Mouse (Mus musculus) layer of hippocampus, adult 11-12 months (tissue): ENCODE data around the gene Slc27a3.
"Not testable (repeated sequence)": the region's sequence is repeated elsewhere in the genome, so short reads cannot be mapped to it uniquely, and the experiment has no call there.

ENCODE experiments used
- DNase-seq: peaks from one replicate; pipeline ENCODE4 v3.0.0; 2022; ENCODE audit warnings: low spot score

The Slc27a3 gene

DNA sequence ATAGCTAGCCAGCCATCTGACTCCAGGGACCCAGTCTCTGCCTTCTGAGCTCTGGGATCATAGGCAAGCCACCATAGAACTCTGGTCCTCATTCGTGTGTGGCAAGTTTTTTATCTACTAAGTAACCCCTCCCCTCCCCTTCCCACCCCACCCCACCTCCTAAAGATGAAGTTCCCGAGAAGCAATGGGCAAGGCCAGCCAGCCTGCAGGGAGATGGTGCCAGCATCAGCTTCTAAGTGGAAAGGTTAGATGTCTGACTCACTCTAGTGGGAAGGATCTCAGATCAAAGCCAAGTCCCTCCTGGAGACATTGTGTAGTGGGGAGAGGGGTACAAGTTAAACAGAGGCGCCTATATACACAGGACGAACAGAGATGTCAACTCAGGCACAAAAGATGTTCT, 1.3 kb upstream of the Slc27a3 start:
- no peak for DNase-seq

DNA sequence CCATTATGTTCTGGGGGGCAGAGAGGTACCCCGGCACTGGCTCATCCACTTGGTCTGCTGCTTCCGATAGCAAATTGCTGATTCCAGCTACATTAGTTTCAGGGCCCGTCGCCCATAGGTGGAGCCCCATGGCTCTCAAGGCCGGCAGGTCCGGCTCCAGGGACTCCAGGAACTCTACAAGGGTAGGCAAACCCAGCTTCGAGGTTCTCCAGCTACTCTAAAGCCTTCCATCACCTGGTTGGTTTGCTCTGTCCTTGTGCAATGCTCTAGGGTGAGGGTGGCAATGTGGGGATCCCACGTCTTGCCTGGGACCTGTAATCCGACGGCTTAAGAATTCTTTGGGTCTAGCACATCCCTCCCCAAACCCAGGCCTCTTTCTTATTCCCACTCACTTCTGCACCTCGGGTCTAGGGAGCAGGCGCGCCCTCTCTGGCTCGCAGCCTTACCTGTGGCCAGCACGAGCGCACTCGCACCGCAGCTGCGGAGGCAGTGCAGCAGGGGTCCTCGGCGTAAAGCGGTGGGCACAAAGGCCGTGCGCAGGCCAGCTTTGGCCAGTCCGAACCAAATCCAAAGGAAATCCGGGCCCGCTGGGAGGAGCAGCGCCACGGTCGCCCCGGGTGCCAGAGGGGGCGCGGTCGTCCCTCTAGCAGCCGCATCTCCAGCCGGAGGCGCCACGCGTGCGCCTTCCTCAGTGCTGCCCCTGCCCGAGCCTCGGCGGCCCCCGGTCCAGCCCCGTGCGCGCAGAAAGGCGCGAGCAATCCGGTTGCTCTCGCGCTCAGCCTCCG, 820 bp downstream of the Slc27a3 start:
- DNase-seq, result no peak

DNA sequence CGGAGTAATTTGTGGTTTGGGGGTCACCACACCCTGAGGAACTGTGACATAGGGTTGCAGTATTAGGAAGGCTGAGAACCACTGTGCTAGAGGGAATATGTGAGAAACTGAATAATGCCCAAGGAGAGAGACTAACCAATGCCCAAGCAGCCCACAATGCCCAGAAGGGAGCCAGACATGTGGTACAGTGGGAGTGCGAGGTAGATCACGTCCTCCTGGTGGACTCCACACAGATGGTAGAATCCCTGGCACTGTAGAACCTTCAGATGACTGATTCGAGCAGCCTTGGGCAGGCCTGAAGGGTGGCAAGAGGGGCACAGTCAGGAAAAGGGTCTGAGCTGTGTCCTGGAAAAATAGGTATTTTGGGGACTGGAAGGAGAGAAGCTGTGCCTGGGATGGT, 1.5 kb downstream of the Slc27a3 start:
- DNase-seq, result no peak

DNA sequence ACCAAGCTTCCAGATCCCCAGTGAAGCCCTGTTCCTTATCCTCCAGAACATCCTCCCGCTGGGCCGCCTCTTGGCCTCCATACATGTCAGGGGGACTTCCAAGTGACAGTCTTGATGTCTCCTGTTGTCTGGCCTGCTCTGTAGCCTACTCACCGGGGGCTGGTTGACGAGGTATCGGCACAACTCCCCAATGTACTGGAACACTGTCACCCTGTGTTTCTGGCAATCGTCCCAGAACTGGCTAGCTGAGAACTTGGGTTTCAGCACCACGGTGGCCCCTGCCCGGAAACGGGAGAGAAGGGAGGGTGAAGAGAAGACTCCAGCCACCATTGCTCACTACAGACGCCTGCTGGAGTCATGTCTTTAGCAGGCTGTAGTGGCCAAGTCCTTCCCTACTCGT, 2.3 kb downstream of the Slc27a3 start:
- DNase-seq, result peak; percentile 58

DNA sequence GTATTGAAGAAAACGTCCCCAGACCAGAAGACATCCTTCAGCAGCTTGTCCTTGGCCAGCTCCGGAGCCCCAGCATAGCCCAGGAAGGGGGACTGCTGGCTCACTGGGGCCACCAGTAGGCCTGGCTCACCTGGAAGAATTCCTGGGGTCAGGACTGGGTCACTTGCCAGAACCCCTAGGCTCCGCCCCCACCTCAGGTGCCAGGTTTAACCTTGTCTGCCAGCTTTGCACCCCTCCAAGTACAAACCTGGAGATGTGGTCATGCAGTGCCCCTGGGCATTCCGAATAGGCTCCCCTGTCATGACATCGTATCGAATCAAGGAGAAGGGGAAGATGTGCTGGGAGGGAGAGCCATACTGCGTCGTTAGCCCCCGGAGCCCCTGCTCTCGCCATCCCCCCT, 2.9 kb downstream of the Slc27a3 start:
- DNase-seq, result no peak

DNA sequence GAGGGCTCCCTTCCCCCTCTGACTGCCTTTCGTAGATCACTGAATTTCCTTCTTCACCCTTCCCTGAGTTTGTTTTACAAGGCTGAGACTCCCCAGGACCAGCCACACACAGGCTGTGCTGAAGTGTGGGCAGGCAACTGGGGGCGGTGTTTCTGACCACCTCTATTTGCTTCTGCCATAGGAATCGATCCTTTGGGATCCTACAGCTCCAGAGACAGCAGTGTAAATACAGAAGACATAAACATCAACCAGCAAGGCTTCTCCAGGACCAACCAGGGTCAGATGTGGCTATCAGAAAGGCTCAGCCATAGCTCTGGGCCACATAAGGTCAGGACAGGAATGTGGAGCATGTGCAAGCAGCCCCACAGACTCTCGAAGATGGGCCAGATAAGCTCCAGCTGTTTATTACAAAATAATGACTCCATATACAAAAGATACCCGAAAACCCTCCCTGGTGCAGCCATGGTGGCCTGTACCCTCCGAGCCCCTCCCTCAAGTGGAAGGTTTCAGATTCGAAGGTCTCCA, 4.8 kb downstream of the Slc27a3 start:
- DNase-seq, result no peak

DNA sequence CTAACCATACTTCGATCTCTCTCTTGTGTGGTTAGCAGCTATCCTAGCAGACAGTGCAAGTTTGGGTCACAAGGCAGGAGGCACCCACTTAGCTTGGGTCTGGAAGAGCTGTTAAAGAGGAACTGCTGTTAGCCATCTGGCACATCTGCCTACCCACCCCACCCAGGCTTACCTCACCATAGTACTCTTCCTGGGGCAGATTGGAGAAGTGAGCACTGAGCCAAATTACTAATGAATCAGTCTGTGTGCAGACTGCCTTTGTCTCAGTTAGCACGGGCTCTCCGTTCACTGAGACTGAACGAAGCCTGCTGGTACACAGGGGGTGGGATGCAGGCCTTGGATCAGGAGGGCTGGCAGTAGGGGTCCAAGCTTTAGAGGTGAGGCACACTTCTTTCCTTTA, 6.0 kb downstream of the Slc27a3 start:
- peak; percentile 65 for DNase-seq

DNA sequence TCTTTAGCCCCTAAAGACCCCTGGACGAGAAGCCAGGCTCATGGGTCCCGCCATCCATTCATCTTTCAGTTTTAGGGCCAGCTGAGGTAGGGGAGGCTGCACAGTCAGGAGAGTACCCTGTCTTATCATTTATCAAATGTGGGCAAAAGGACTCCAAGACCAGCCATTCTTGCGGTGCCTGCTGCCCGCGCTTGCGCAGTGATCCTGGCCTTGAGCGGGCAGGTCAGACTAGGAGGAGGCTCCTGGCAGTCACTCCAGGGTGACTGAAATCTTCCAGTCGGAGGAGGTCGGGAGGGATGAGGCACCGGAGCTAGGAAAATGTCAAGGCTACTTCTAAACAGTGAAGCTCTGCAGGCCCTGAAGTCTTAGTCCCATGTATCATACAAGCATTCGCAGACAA, 8.0 kb downstream of the Slc27a3 start:
- DNase-seq, result no peak

DNA sequence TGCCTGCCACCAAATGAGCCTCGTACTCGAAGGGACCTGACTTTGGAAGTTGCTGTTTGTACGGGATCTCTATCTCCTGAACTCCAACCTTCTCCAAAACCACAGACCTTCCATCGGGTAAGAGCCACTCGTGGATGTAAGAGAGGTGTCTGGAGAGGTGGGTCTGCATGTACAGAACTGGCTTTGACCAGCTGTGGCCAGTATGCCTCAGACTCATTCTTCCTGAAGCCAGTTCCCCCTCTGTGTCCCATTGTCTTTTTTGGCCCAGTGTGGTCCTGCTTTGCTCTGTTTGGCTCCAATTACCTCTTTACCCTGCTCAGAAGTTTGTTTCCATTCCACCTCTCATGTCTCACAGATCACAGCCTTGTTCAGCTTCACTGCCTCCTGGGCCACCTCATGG, 11.2 kb downstream of the Slc27a3 start:
- DNase-seq, result no peak

DNA sequence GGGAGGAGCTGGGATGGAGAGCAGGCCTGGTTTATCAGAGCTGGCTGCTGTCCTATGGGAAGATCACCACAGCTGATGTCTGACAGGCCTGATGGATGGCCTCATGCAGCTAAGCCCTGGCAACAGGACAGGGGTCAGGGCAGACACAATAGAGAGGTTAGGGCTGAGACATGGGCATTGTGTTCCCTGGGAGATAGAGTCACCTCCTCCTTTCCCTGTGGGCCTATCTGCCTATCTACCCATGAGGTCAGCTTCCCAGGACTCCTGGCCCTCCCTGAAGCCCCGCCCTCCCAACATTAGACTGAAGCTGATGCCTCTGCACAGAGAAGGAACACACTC, 13.5 kb downstream of the Slc27a3 start:
- no peak for DNase-seq

DNA sequence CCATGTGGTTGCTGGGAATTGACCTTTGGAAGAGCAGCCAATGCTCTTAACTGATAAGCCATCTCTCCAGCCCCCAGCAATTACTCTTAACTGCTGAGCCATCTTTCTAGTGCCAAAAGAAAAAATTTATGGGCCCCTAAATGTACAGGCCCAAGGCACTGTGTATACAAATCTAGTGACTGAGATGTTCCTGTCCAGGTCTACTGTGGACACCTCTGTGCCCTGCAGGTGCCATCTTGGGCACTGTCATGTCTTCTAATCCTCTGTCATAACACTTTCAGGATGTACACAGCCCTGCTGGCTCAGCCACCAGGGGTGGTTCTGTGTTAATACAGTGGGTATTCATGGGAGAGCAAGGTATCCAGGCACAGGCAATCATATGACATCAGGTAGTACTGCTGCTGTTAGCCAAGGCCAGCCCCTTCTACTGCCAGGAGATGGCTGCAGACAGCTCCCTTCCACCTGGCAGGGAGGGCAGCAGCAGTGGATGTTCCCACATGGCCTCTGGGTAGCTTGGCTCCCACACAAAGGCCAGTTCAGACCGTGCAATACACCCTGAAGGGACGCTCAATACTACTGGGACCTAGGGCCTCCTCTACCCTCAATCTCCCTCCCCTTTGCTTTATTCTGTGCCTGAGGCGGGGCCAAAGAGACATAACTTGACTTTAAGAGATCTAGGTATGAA, 14.0 kb downstream of the Slc27a3 start:
- DNase-seq, result no peak

DNA sequence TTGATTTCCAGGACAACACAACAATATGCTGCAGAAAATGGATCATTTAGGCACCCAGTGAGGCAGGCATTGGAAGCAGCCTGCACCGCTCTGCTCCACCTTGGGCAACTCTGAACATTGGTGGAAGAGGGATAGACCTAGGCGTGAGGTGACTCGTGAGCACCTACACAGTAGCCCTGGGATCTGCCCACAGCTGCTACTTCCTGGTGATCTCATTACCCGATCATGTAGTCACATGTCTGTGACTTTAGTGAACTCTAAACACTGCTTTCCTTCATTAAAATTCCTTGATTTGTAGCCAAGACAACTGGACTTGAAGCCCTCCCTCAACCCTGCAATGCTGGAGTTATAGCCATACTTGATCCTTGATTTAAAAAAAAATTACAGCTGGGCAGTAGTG, 15.4 kb downstream of the Slc27a3 start:
- DNase-seq, result no peak

DNA sequence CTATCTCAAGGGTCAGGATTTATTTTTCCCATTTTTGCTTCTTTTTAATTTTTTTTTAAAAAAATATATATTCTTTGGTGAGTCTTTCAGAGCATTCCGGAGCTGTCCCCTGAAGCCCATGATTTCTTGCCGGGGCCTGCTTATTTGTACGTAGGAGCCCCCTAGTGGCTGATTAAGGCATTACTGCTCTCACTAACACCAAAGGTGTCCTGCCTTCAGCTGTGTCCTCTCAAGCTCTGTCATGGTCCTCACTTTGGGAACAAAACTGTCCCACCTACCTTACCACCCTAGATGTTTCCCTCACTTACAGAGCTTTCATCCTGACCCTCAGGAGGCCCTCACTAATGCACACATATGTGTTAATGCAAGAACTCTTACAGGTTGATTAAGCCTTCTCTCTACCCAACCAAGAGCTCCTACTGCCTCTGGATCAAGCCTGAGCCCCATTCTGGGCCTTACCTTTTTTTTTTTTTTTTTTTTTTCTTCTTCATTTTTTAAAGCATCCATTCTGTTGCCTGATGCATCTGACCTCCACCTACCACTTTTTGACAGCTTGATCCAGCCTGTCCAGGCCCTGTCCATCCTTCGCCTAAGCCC, 16.2 kb downstream of the Slc27a3 start:
- peak; percentile 94 for DNase-seq

DNA sequence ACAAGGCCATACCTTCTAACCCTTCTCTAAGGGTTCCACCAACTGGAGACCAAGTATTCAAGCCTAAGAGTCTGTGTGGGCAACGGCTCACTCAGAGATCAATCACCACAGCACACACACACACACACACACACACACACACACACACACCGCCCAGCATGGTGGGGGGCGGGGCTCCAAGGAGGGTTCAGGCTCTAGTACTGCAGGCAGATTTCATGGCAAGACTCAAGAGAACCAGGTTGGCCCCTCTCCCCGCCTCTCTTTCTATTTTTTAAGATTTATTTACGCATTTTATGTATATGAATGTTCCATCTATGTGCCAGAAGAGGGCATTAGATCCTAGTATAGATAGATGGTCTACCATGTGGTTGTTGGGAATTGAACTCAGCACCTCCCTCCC, 16.9 kb downstream of the Slc27a3 start:
- no peak for DNase-seq

DNA sequence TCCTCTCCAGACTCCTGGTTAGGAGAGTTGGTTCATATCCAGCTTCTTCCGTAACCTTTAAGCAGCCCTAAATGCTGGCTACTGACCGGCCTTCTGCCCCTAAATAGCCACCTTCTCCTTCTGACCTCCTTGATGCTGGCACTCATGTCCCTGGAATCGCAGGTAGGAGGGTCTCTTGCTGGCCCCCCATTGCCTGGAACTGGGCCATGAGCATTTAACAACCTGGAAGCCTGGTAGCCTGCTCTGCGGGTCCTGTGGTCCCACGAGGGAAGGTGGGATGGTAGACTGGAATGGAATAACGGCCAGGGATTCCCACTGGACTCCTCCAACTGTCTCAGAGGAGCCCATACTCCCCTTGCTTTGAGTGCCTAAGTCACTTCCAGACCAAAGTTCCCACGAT, 17.9 kb downstream of the Slc27a3 start:
- DNase-seq, result no peak

DNA sequence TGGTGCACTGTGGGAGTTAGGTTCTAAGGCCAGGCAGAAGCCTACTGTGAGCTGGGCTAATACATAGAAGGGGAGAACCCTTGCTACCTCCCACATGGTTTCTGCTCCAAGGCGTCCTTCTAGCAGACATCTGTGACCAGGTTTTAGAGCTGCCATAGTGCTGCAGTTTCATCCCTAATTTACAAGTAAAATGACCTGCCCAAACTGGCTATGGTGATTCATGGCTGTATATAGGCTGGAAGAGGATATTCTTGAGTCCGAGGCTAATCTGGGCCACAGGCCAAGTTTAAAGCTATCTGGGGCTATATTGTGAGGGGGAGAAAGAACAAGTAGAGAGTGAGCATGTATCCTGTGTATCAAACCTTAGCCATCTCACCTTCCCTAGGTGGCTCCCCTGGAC, 20.7 kb downstream of the Slc27a3 start:
- no peak for DNase-seq

DNA sequence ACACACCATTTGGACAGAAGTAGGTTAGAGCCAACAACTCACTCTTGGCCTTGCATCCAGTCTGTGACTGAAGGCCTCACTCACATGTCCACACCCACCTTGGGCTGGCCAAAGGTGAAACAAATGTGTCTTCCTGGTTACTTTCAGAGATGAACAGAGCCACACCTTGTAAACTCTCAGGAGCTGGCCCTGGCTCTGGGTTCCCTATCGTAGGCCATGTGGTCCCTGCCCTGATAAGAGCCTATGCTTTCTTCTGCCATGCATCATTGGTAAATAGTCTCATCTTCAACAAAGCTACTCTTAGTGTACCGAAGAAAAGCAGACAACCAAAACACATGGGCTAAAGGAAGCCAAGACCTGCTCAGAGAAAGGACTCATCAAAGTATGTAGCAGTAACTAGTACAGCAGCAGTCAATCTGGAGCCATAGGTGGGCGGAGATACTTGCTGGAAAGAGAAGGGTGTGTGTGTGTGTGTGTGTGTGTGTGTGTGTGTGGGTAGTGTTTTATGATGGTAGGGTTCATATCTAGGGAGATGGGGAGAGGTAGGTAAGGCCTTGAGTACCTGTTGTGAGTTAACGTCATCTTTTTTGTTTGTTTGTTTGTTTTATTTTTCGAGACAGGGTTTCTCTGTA, 22.6 kb downstream of the Slc27a3 start:
- no peak for DNase-seq

DNA sequence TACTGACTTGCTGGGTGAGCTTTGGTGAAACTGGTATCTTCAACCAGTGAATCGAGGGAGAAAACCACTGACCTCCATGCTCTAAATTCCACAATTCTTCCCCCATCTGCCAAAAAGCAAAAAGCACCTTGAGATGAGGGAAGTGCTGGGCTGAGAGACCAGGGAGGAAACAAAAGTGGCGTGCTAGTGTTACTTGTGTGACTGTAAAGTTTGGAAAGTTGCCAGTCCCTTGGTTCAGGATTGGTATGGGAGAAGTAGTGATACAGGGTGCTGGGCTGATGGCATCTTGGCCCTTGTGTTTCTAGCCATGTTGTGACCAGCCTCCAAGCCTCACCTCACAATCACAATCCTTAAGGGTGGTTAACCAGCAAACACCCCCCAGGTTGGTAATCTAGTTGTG, 27.4 kb downstream of the Slc27a3 start:
- DNase-seq, result no peak

DNA sequence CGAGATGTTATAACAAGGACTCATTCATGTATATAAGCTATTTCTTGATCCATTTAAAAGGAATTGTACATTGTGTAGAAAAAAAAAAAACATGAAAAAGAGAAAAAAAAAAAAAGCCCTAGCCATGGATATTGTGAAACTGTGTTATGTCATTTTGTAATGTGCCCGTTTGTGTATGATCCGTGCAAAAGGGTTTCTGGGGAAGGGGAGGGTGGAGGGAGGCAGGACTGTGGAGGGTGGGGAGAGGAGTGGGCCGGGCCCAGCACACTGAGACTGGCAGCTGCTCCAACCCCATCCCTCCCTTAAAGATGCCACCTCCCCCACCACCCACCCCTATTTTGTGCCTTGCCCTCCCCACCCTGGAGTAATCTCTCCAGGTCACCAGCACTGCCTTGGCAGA, 28.3 kb downstream of the Slc27a3 start:
- DNase-seq, result no peak

DNA sequence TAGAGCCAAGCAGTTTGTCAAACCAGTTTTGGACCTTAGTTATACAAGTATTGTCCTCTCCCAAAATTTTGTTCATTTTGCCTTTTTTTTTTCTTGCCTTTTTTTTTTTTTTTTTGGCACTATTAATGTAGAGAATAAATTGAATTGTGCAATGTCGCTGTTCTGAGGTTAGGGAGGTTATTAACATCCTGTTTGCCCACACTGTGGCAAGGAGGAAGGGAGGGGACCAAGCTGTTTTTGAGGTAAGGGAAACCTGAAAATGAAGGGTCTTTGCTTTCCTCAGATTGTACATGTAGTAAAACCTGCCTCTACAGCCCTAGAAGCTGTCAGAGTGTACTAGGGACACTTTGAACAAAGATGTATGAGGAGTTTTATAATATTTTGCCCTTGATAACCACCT, 30.5 kb downstream of the Slc27a3 start:
- no peak for DNase-seq

DNA sequence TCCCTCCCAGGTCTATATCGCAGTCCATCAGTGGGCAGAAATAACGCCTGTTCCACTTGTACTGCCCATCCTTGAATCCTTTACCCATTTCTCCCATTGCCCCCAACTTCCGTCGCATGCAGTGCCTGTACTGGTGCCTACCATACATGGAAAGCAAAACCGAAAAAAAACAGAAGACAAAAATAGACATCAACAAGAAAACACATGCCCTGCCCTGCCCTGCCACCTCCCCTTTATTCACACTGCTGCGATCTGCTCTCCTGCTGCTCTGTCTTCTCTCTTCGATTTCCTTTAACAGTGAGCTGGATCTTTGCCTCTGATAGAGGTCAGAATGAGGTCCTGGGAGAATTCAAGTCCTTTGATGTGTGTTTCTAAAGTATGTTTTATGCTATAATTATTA, 31.8 kb downstream of the Slc27a3 start:
- no peak for DNase-seq

DNA sequence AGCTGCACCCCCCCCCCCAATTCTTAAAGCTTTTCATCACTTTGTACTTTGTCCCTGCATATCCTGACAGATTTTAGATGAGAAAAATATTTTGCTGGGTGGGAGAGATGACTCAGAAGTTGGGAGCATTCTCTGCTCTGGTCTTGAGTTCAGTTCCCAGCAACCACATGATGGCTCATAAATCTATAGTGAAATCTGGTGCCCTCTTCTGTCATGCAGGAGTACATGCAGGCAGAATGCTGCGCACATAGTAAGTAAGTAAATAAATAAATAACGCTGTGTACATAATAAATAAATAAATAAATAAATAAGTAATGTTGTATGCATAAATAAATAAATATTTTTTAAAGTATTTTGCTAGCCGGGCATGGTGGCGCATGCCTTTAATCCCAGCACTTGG, 41.9 kb downstream of the Slc27a3 start:
- no peak for DNase-seq

DNA sequence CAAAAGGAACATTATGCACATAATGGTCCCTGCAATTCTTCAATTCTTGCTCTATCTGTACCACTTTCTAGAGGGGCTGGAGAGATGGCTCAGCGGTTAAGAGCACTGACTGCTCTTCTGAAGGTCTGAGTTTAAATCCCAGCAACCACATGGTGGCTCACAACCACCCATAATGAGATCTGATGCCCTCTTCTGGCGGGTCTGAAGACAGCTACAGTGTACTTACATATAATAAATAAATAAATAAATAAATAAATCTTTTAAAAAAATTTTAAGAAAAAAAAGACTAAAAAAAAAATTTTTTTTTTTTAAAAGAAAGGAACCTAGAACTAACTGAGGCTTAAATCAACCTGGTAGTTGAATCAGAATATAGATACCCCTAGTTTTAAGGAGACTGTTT, 46.9 kb downstream of the Slc27a3 start:
- DNase-seq, result not testable (repeated sequence)
